ENCODE assay signal across 29 mouse cellular contexts in the genomic region with DNA sequence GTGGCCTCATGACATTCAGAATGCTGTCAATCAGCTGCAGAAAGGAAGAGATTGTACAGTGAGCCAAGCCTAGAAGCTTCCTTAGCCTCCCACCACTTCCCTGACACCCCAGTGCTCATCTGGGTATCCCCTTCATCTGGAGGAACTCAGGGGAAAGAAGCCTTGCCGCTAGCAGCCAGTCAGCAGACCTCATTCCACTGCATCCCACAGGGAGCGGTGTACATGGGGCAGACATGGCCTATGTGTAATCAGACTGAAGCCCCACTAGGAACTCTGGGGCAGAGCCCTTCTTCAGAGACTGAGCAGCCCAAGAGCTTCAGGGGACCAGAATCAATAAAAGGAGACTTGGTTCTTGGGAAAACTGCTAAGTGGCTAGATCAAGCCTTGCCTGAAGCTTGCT. TPM values are rescaled to one million over a fixed set of nuclear protein-coding genes. Genes with fewer than 3 reads are reported as not detected.
DNase-seq lines count a peak whose midpoint lies in the region; ATAC-seq and TF ChIP-seq lines count a peak whose summit lies in the region.
"Had no signal": no experiment of that assay in that cellular context is flagged by ENCODE, and none has a peak within 500 bp of the region (broad histone marks: within the 10 kb centered on the region; RNA-seq: fewer than 3 reads in every experiment).

No protein-coding gene starts in this region.

- no peak for TF ChIP-seq POLR2A in bone marrow macrophage, adult 2 months (IDR thresholded peaks at IDR 0.05; ENCODE audit: borderline replicate concordance, low read depth, low read length)
- TF ChIP-seq POLR2A in lung, adult 2 months (IDR thresholded peaks at IDR 0.05; ENCODE audit: borderline replicate concordance, extremely low read depth, low read depth, low read length): no peak

- no peaks in the 10 kb centered on the region for H3K27me3 ChIP-seq in heart, embryonic 10.5 days (ENCODE audit: insufficient read depth, poor library complexity, severe bottlenecking)
- no peaks in the 10 kb centered on the region for H3K27me3 ChIP-seq in liver, embryonic 12.5 days (replicated peaks)
- H3K27me3 ChIP-seq in liver, postnatal 0 days (ENCODE audit: insufficient read depth, low read length): no peaks in the 10 kb centered on the region
- H3K27me3 ChIP-seq: embryonic facial prominence, embryonic 13.5 days; forebrain, embryonic 12.5 days; limb, embryonic 12.5 days; neural tube, embryonic 12.5 days had no signal

- no peaks in the 10 kb centered on the region for H3K36me3 ChIP-seq in heart, embryonic 10.5 days
- no peaks in the 10 kb centered on the region for H3K36me3 ChIP-seq in liver, embryonic 12.5 days
- no peaks in the 10 kb centered on the region for H3K36me3 ChIP-seq in liver, postnatal 0 days (replicated peaks; ENCODE audit: insufficient read depth, low read length)
- H3K36me3 ChIP-seq: embryonic facial prominence, embryonic 13.5 days; forebrain, embryonic 12.5 days; limb, embryonic 12.5 days; neural tube, embryonic 12.5 days had no signal

- 95% methylated on average over 2 of the region's 2 CpGs for WGBS in heart, embryonic 10.5 days
- 93% methylated on average over 2 of the region's 2 CpGs for WGBS in liver, embryonic 12.5 days (ENCODE audit: insufficient replicate concordance)
- 80% methylated on average over 2 of the region's 2 CpGs for WGBS in liver, postnatal 0 days (ENCODE audit: insufficient replicate concordance)
- WGBS in lung, adult 2 months: 84% methylated on average over 2 of the region's 2 CpGs

- no peak overlapping the region for H3K27ac ChIP-seq in heart, embryonic 10.5 days
- peak overlapping the region; percentile 96 for H3K27ac ChIP-seq in bone marrow macrophage, adult 2 months (ENCODE audit: insufficient read depth, low read depth, low read length)
- H3K27ac ChIP-seq in liver, embryonic 12.5 days: peak overlapping the region; percentile 99
- H3K27ac ChIP-seq in liver, postnatal 0 days (ENCODE audit: low read depth): peak overlapping the region; percentile 85
- H3K27ac ChIP-seq: embryonic facial prominence, embryonic 13.5 days; forebrain, embryonic 12.5 days; hindbrain, embryonic 14.5 days; limb, embryonic 12.5 days; neural tube, embryonic 12.5 days had no signal

- H3K9me3 ChIP-seq in heart, embryonic 10.5 days: no peaks in the 10 kb centered on the region
- no peaks in the 10 kb centered on the region for H3K9me3 ChIP-seq in liver, embryonic 12.5 days (replicated peaks)
- H3K9me3 ChIP-seq in liver, postnatal 0 days (ENCODE audit: low read length): no peaks in the 10 kb centered on the region
- H3K9me3 ChIP-seq: embryonic facial prominence, embryonic 13.5 days; forebrain, embryonic 12.5 days; neural tube, embryonic 12.5 days had no signal

- peaks cover 12% of the 10 kb centered on the region for H3K4me1 ChIP-seq in heart, embryonic 10.5 days
- peaks cover 36% of the 10 kb centered on the region for H3K4me1 ChIP-seq in bone marrow macrophage, adult 2 months (ENCODE audit: control insufficient read depth, insufficient read depth, low read length)
- H3K4me1 ChIP-seq in liver, embryonic 12.5 days: peaks cover 60% of the 10 kb centered on the region
- peaks cover 41% of the 10 kb centered on the region for H3K4me1 ChIP-seq in liver, postnatal 0 days (ENCODE audit: insufficient read depth)
- peaks cover 3% of the 10 kb centered on the region for H3K4me1 ChIP-seq in lung, adult 2 months (ENCODE audit: control insufficient read depth, insufficient read depth, low read length)
- H3K4me1 ChIP-seq: limb, embryonic 12.5 days; neural tube, embryonic 12.5 days had no signal

- intact Hi-C loops in heart, postnatal 36 days (cut with DNase I): no loop called here

- ATAC-seq in liver, embryonic 12.5 days: no peak
- ATAC-seq in liver, postnatal 0 days: no peak
- ATAC-seq: activated CD4-positive, CD25-positive, alpha-beta regulatory T cell, adult 4 months; CD4-positive, CD25-positive, alpha-beta regulatory T cell, adult 4 months; inflammation-experienced regulatory T-cells, adult 6 months; midbrain, embryonic 16.5 days had no signal

- H3K4me3 ChIP-seq in heart, embryonic 10.5 days: no peak overlapping the region
- H3K4me3 ChIP-seq in bone marrow macrophage, adult 2 months (ENCODE audit: insufficient read depth, low read length): no peak overlapping the region
- H3K4me3 ChIP-seq in liver, embryonic 12.5 days: no peak overlapping the region
- no peak overlapping the region for H3K4me3 ChIP-seq in liver, postnatal 0 days (ENCODE audit: low read depth, low read length)
- H3K4me3 ChIP-seq in lung, adult 2 months (replicated peaks; ENCODE audit: extremely low read depth, low read depth, low read length): no peak overlapping the region
- H3K4me3 ChIP-seq: embryonic facial prominence, embryonic 13.5 days; forebrain, embryonic 12.5 days; limb, embryonic 12.5 days; neural tube, embryonic 12.5 days had no signal

- TF ChIP-seq CTCF in bone marrow macrophage, adult 2 months (IDR thresholded peaks at IDR 0.05; ENCODE audit: low read depth, low read length): no peak
- TF ChIP-seq CTCF in liver, postnatal 0 days (IDR thresholded peaks at IDR 0.05; ENCODE audit: low read depth): no peak
- no peak for TF ChIP-seq CTCF in lung, adult 2 months (IDR thresholded peaks at IDR 0.05; ENCODE audit: insufficient read depth, low read length)

- peak; percentile 72 for DNase-seq in heart, embryonic 10.5 days (ENCODE audit: low spot score)
- DNase-seq in heart, postnatal 36 days: no peak
- DNase-seq in liver, postnatal 0 days: no peak
- no peak for DNase-seq in lung, adult 2 months
- DNase-seq in frontal cortex, postnatal 25 days (ENCODE audit: low spot score in 2 of 2): no peak
- DNase-seq: adrenal gland, adult 8-10 months; cerebellum, adult 18-20 months; cerebellum, postnatal 10 days; heart, postnatal 4 days; kidney, adult 11 months; kidney, postnatal 14 days; layer of hippocampus, adult 9-11 months; lung, adult 18-20 months; lung, postnatal 10 days; right cerebral cortex, adult 18-20 months; thymus, adult 2 months; thymus, postnatal 36 days had no signal

- no peak for TF ChIP-seq EP300 in liver, postnatal 0 days (IDR thresholded peaks at IDR 0.05; ENCODE audit: low read depth)

- peak overlapping the region; percentile 69; the same call in 1 of the 2 replicates for H3K4me2 ChIP-seq in liver, embryonic 12.5 days
- H3K4me2 ChIP-seq in liver, postnatal 0 days (ENCODE audit: low read depth, low read length): no peak overlapping the region
- H3K4me2 ChIP-seq: embryonic facial prominence, embryonic 13.5 days; forebrain, embryonic 12.5 days; hindbrain, embryonic 14.5 days; limb, embryonic 12.5 days; midbrain, embryonic 11.5 days; neural tube, embryonic 12.5 days had no signal

- H3K9ac ChIP-seq in liver, embryonic 12.5 days: peak overlapping the region; percentile 69; the same call in 1 of the 2 replicates
- H3K9ac ChIP-seq in liver, postnatal 0 days (replicated peaks): no peak overlapping the region
- H3K9ac ChIP-seq: embryonic facial prominence, embryonic 13.5 days; forebrain, embryonic 12.5 days; hindbrain, embryonic 14.5 days; limb, embryonic 12.5 days; neural tube, embryonic 12.5 days had no signal

RNA-seq across cellular contexts. Expression of a gene that starts 33.3 kb away (rescaled TPM):
- 24.4 and 26.3 TPM in 2 replicates for polyA plus RNA-seq in heart, embryonic 10.5 days (2016; fragmentation: Nextera tagmentation; extraction: Ambion mirVana)
- 100 to 1,000 TPM; 110 to 115 TPM for total RNA-seq in heart, postnatal 36 days (2021)
- polyA plus RNA-seq in bone marrow macrophage, adult 2 months (2012; ENCODE audit: insufficient read depth, insufficient read length, missing spikeins): 226 and 227 TPM in 2 replicates
- polyA plus RNA-seq in liver, embryonic 12.5 days (2016; fragmentation: Nextera tagmentation; extraction: Ambion mirVana): 52.5 and 56.7 TPM in 2 replicates
- 39.4 and 40.1 TPM in 2 replicates for polyA plus RNA-seq in liver, postnatal 0 days (2015; fragmentation: Nextera tagmentation; extraction: Ambion mirVana)
- 35.9 and 43.9 TPM in 2 replicates for polyA plus RNA-seq in lung, adult 2 months (2012; rRNA removed)
